Mouse (Mus musculus): ENCODE results near the gene Pde7b. TPM values are rescaled to one million over a fixed set of nuclear protein-coding genes. Genes with fewer than 3 reads are reported as not detected.

Pde7b gene
- total and polyA plus RNA-seq, 3 experiments, result not detected

DNA sequence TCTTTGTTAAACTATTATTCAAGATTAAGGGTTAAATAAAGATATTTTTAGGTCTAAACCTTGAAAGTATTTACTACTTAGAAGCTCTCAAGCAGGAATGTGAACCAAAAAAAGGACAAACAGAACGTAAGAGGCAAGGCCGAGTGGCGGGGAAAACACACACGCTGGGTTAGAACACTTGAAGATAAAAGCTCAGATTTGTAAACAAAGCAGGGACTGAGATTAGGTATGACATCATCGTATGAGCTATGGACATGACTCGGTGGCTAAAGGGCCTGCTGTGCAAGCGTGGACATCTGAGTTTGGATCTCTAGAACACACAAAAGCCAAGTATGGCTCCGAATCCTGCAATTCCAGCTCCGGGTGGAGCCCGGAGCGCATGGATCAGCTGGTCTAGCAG is 29.2 kb downstream of the Pde7b start:
- H3K4me2 ChIP-seq (ENCODE audit: insufficient read depth, low read depth, poor library complexity, severe bottlenecking), result no peak overlapping the region
- no peaks in the 10 kb centered on the region for H3K27me3 ChIP-seq (replicated peaks)
- no peak overlapping the region for H3K9ac ChIP-seq (ENCODE audit: insufficient read depth, low read depth)
- no peaks in the 10 kb centered on the region for H3K9me3 ChIP-seq (replicated peaks; ENCODE audit: low read length)
- H3K4me3 ChIP-seq (replicated peaks in 1 of 3; ENCODE audit: low read depth in 2 of 3, low read length in 2 of 3, poor library complexity in 1 of 3), result no peak overlapping the region
- in situ Hi-C loops (cut with MboI; ENCODE audit: low pct_ligation_motif_present, low pct_unique_long_range_greater_than_20kb, low sequenced_read_pairs), result loop anchor here (25.0 kb wide), 1 partner anchor 217 kb away; no protein-coding TSS in a partner anchor
- no peak for DNase-seq (ENCODE audit: extremely low read depth)
- H3K27ac ChIP-seq (ENCODE audit: insufficient read depth, low read depth), result no peak overlapping the region
- no peaks in the 10 kb centered on the region for H3K4me1 ChIP-seq (ENCODE audit: control insufficient read depth in 1 of 2, insufficient read depth in 2 of 2)
- TF ChIP-seq USF2 (conservative IDR thresholded peaks at IDR 0.05; ENCODE audit: low read depth, low read length) (no peak), MAX (IDR thresholded peaks at IDR 0.05; ENCODE audit: low read length) (no peak), POLR2A (IDR thresholded peaks at IDR 0.05; ENCODE audit: low read depth, low read length) (no peak), MYC (IDR thresholded peaks at IDR 0.05; ENCODE audit: low read depth, low read length) (no peak), HCFC1 (IDR thresholded peaks at IDR 0.05; ENCODE audit: low read depth, low read length) (no peak)
- H3K36me3 ChIP-seq (replicated peaks in 1 of 2; ENCODE audit: control insufficient read depth in 1 of 2, insufficient read depth in 1 of 2, low read length in 1 of 2), result no peaks in the 10 kb centered on the region
- dilution Hi-C loops (cut with MboI; ENCODE audit: extremely low pct_ligation_motif_present, extremely low pct_unique_long_range_greater_than_20kb, low sequenced_read_pairs), result no loop called here
- no peaks in the 10 kb centered on the region for H3K79me2 ChIP-seq (replicated peaks; ENCODE audit: control insufficient read depth, extremely low read depth, insufficient read depth, poor library complexity, severe bottlenecking)

- TF ChIP-seq ETS1 (conservative IDR thresholded peaks at IDR 0.05; ENCODE audit: low read depth, low read length) (no peak), USF1 (IDR thresholded peaks at IDR 0.05; ENCODE audit: low read depth, low read length) (no peak), ZNF384 (IDR thresholded peaks at IDR 0.05; ENCODE audit: low read depth, low read length) (no peak), JUND (conservative IDR thresholded peaks at IDR 0.05; ENCODE audit: low read depth, low read length) (no peak), MEF2A (IDR thresholded peaks at IDR 0.05; ENCODE audit: borderline replicate concordance, low read depth, low read length) (no peak), JUN (IDR thresholded peaks at IDR 0.05; ENCODE audit: insufficient read depth, low read depth, low read length) (no peak), CHD2 (IDR thresholded peaks at IDR 0.05; ENCODE audit: low read length) (no peak), SIN3A (IDR thresholded peaks at IDR 0.05; ENCODE audit: low read length) (no peak), TBP (conservative IDR thresholded peaks at IDR 0.05; ENCODE audit: low read depth, low read length) (no peak), MAX (IDR thresholded peaks at IDR 0.05; ENCODE audit: low read length) (no peak), MXI1 (IDR thresholded peaks at IDR 0.05; ENCODE audit: low read depth, low read length) (no peak), EP300 (IDR thresholded peaks at IDR 0.05; ENCODE audit: low read length) (no peak), CHD1 (IDR thresholded peaks at IDR 0.05; ENCODE audit: low read depth, low read length) (no peak), HCFC1 (IDR thresholded peaks at IDR 0.05; ENCODE audit: low read depth, low read length) (no peak), GABPA (IDR thresholded peaks at IDR 0.05; ENCODE audit: insufficient replicate concordance, low read depth, low read length) (no peak), POLR2A (IDR thresholded peaks at IDR 0.05; ENCODE audit: low read depth, low read length) (no peak), ELF1 (IDR thresholded peaks at IDR 0.05; ENCODE audit: low read depth, low read length) (no peak)
- no peaks in the 10 kb centered on the region for H3K9me3 ChIP-seq (replicated peaks; ENCODE audit: low read length)
- H3K79me2 ChIP-seq (replicated peaks; ENCODE audit: control insufficient read depth, extremely low read depth, insufficient read depth, poor library complexity, severe bottlenecking), result no peaks in the 10 kb centered on the region
- H3K36me3 ChIP-seq (replicated peaks in 1 of 2; ENCODE audit: control insufficient read depth in 1 of 2, insufficient read depth in 1 of 2, low read length in 1 of 2), result no peaks in the 10 kb centered on the region
- dilution Hi-C loops (cut with MboI; ENCODE audit: extremely low pct_ligation_motif_present, extremely low pct_unique_long_range_greater_than_20kb, low sequenced_read_pairs), result no loop called here
- no peak overlapping the region for H3K9ac ChIP-seq (ENCODE audit: insufficient read depth, low read depth)
- no peak overlapping the region for H3K4me2 ChIP-seq (ENCODE audit: insufficient read depth, low read depth, poor library complexity, severe bottlenecking)
- no peaks in the 10 kb centered on the region for H3K27me3 ChIP-seq (replicated peaks)
- no peak overlapping the region for H3K4me3 ChIP-seq (replicated peaks in 1 of 3; ENCODE audit: low read depth in 2 of 3, low read length in 2 of 3, poor library complexity in 1 of 3)
- no peak for DNase-seq (ENCODE audit: extremely low read depth)
- in situ Hi-C loops (cut with MboI; ENCODE audit: low pct_ligation_motif_present, low pct_unique_long_range_greater_than_20kb, low sequenced_read_pairs), result loop anchor here (25.0 kb wide), 1 partner anchor 222 kb away; no protein-coding TSS in a partner anchor
- H3K4me1 ChIP-seq (ENCODE audit: control insufficient read depth in 1 of 2, insufficient read depth in 2 of 2), result no peaks in the 10 kb centered on the region
- H3K27ac ChIP-seq (ENCODE audit: insufficient read depth, low read depth), result no peak overlapping the region
Observed at GRCm38 (mm10) chr10:20690002-20690401, 34.9 kb downstream of the Pde7b start.

Data from CH12.LX (cell line).